Mouse (Mus musculus) limb, embryonic 11.5 days (tissue): ENCODE data around the gene Syne2. TPM values are rescaled to one million over a fixed set of nuclear protein-coding genes. Genes with fewer than 3 reads are reported as not detected.

ENCODE experiments used
- ATAC-seq: fragments of 200-750 bp; cut with Nextera tagmentation; 2 replicates; pipeline ENCODE4 v1.8.0; 2017; ENCODE audit warnings: low read depth; ENCODE audit not compliant: insufficient number of reproducible peaks, low FRiP score, low TSS enrichment
- DNase-seq: peaks from one replicate; pipeline ENCODE4 v3.0.0-alpha.2; 2015; ENCODE audit warnings: low spot score
- H3K27ac ChIP-seq: fragments of 300-500 bp; sonication (generic); replicated peaks from 2 replicates; pipeline ENCODE4 v1.5.1; 2014; ENCODE audit warnings: low read depth, mild to moderate bottlenecking, low read length
- H3K27me3 ChIP-seq: fragments of 300-500 bp; sonication (generic); 2 replicates; pipeline ENCODE4 v1.6.1; 2014; ENCODE audit warnings: mild to moderate bottlenecking, low read length, mixed read lengths; ENCODE audit not compliant: control insufficient read depth, insufficient read depth
- H3K36me3 ChIP-seq: fragments of 300-500 bp; sonication (generic); 2 replicates; pipeline ENCODE4 v1.6.1; 2014; ENCODE audit warnings: mild to moderate bottlenecking, low read length, moderate library complexity, mixed read lengths; ENCODE audit not compliant: control insufficient read depth, insufficient read depth
- H3K4me1 ChIP-seq: fragments of 300-500 bp; sonication (generic); 2 replicates; pipeline ENCODE4 v1.6.1; 2014; ENCODE audit warnings: low read length, mixed read lengths; ENCODE audit not compliant: control insufficient read depth, insufficient read depth
- H3K4me2 ChIP-seq: fragments of 300-500 bp; sonication (generic); 2 replicates; pipeline ENCODE4 v1.6.1; 2014; ENCODE audit warnings: low read depth, mild to moderate bottlenecking, moderate library complexity; ENCODE audit not compliant: severe bottlenecking
- H3K4me3 ChIP-seq: fragments of 300-500 bp; sonication (generic); 2 replicates; pipeline ENCODE4 v1.5.1; 2014; ENCODE audit warnings: low read depth, low read length
- H3K9ac ChIP-seq: fragments of 300-500 bp; sonication (generic); 2 replicates; pipeline ENCODE4 v1.6.1; 2014; ENCODE audit warnings: mild to moderate bottlenecking, low read length
- H3K9me3 ChIP-seq: fragments of 300-500 bp; sonication (generic); 2 replicates; pipeline ENCODE4 v1.6.1; 2016; ENCODE audit warnings: low read length; ENCODE audit not compliant: control insufficient read depth
- WGBS: fragments of 180-500 bp; shearing (Covaris S2); extraction: QIAGEN DNeasy Blood & Tissue Kit; methylation state at CpG from one replicate; pipeline ENCODE4 v1.1.7; 2014; 5-methylcytosine and 5-hydroxymethylcytosine counted together
- polyA plus RNA-seq: library from polyadenylated mRNA; unstranded; fragments of >200 nt; fragmentation: Nextera tagmentation; extraction: Ambion mirVana; gene quantifications from 2 replicates; pipeline ENCODE4 v1.2.1, GENCODE M21; 2014

Syne2 gene
- polyA plus RNA-seq, 1 experiment from 2014 or later: 96.6 TPM

GRCm38 (mm10) chr12:76070386-76070785 lies 252.5 kb downstream of the Syne2 start:
- DNase-seq (no peak), ATAC-seq (no peak)
- 87% methylated on average over 5 of the region's 5 CpGs for WGBS
- no peak overlapping the region for H3K4me2 ChIP-seq
- H3K9me3 ChIP-seq: no peaks in the 10 kb centered on the region
- H3K4me3 ChIP-seq: no peak overlapping the region
- H3K27me3 ChIP-seq: no peaks in the 10 kb centered on the region
- H3K4me1 ChIP-seq: peaks cover 4% of the 10 kb centered on the region; the same call in 1 of the 2 replicates
- no peak overlapping the region for H3K27ac ChIP-seq
- 0 out of 2 replicates have a peak, but pooled peaks cover 4% of the 10 kb centered on the region for H3K36me3 ChIP-seq
- no peak overlapping the region for H3K9ac ChIP-seq

GRCm38 (mm10) chr12:76071935-76072849 lies 254.3 kb downstream of the Syne2 start:
- WGBS: 1% methylated on average over 19 of the region's 19 CpGs
- H3K4me2 ChIP-seq: peak overlapping the region; percentile 72
- no peaks in the 10 kb centered on the region; the same call in 1 of the 2 replicates for H3K36me3 ChIP-seq
- no peaks in the 10 kb centered on the region for H3K9me3 ChIP-seq
- peak overlapping the region; percentile 52 for H3K4me3 ChIP-seq
- H3K4me1 ChIP-seq: peaks cover 4% of the 10 kb centered on the region; the same call in 1 of the 2 replicates
- peak overlapping the region; percentile 80 for H3K9ac ChIP-seq
- peak overlapping the region; percentile 93 for H3K27ac ChIP-seq
- H3K27me3 ChIP-seq: no peaks in the 10 kb centered on the region
- ATAC-seq (peak; percentile 76), DNase-seq (peak; percentile 83)

- peak; percentile 71 for DNase-seq
- no peak for ATAC-seq
- Histone ChIP-seq H3K9me3 (no peaks in the 10 kb centered on the region), H3K27me3 (no peaks in the 10 kb centered on the region), H3K27ac (no peak overlapping the region; the same call in 1 of the 2 replicates), H3K4me2 (peak overlapping the region; percentile 41), H3K9ac (peak overlapping the region; percentile 60), H3K4me1 (peaks cover 4% of the 10 kb centered on the region; the same call in 1 of the 2 replicates), H3K4me3 (peak overlapping the region; percentile 52), H3K36me3 (no peaks in the 10 kb centered on the region; the same call in 1 of the 2 replicates)
- 3% methylated on average over 13 of the region's 13 CpGs for WGBS
Measured at GRCm38 (mm10) chr12:76073066-76073826, 255.3 kb downstream of the Syne2 start.

GRCm38 (mm10) chr12:76073981-76074380 lies 256.0 kb downstream of the Syne2 start:
- Histone ChIP-seq H3K4me3 (peak overlapping the region; percentile 1; the same call in 1 of the 2 replicates), H3K4me2 (peak overlapping the region; percentile 27), H3K36me3 (peaks cover 3% of the 10 kb centered on the region; the same call in 1 of the 2 replicates), H3K27ac (no peak overlapping the region), H3K9ac (peak overlapping the region; percentile 31; the same call in 1 of the 2 replicates), H3K27me3 (no peaks in the 10 kb centered on the region), H3K9me3 (no peaks in the 10 kb centered on the region), H3K4me1 (peaks cover 4% of the 10 kb centered on the region; the same call in 1 of the 2 replicates)
- WGBS: 21% methylated on average over 7 of the region's 7 CpGs
- DNase-seq: no peak
- ATAC-seq: no peak

GRCm38 (mm10) chr12:76080876-76081556 lies 263.1 kb downstream of the Syne2 start:
- H3K4me3 ChIP-seq: no peak overlapping the region
- ATAC-seq (no peak), DNase-seq (no peak)
- H3K9me3 ChIP-seq: no peaks in the 10 kb centered on the region
- H3K4me2 ChIP-seq: peak overlapping the region; percentile 39
- no peaks in the 10 kb centered on the region for H3K27me3 ChIP-seq
- WGBS: 28% methylated on average over 14 of the region's 14 CpGs
- H3K36me3 ChIP-seq: peaks cover 3% of the 10 kb centered on the region; the same call in 1 of the 2 replicates
- H3K27ac ChIP-seq: no peak overlapping the region
- no peak overlapping the region for H3K9ac ChIP-seq
- H3K4me1 ChIP-seq: peaks cover 22% of the 10 kb centered on the region

- peaks cover 23% of the 10 kb centered on the region for H3K4me1 ChIP-seq
- H3K27me3 ChIP-seq: no peaks in the 10 kb centered on the region
- ATAC-seq (peak; percentile 76), DNase-seq (peak; percentile 78)
- H3K36me3 ChIP-seq: peaks cover 3% of the 10 kb centered on the region; the same call in 1 of the 2 replicates
- WGBS: 5% methylated on average over 22 of the region's 22 CpGs
- H3K4me3 ChIP-seq: 0 out of 2 replicates have a peak overlapping the region, but pooled peaks have one; percentile 2
- H3K27ac ChIP-seq: no peak overlapping the region
- H3K4me2 ChIP-seq: peak overlapping the region; percentile 39
- no peaks in the 10 kb centered on the region for H3K9me3 ChIP-seq
- 0 out of 2 replicates have a peak overlapping the region, but pooled peaks have one; percentile 23 for H3K9ac ChIP-seq
Measured at GRCm38 (mm10) chr12:76081557-76082211, 263.8 kb downstream of the Syne2 start.

GRCm38 (mm10) chr12:76085066-76085465 lies 267.1 kb downstream of the Syne2 start:
- ATAC-seq (no peak), DNase-seq (no peak)
- no peak overlapping the region for H3K4me2 ChIP-seq
- H3K36me3 ChIP-seq: peaks cover 14% of the 10 kb centered on the region; the same call in 1 of the 2 replicates
- WGBS: 66% methylated on average over 9 of the region's 9 CpGs
- H3K9me3 ChIP-seq: no peaks in the 10 kb centered on the region
- no peak overlapping the region for H3K4me3 ChIP-seq
- H3K4me1 ChIP-seq: peaks cover 23% of the 10 kb centered on the region
- no peak overlapping the region for H3K9ac ChIP-seq
- no peaks in the 10 kb centered on the region for H3K27me3 ChIP-seq
- no peak overlapping the region for H3K27ac ChIP-seq
